Mouse (Mus musculus): ENCODE data around the gene Fcho2.

Fcho2 gene

GRCm38 (mm10) chr13:98804480-98804879, 10.8 kb downstream of the Fcho2 start:
- DNase-seq (ENCODE audit: low spot score) = no peak

DNA sequence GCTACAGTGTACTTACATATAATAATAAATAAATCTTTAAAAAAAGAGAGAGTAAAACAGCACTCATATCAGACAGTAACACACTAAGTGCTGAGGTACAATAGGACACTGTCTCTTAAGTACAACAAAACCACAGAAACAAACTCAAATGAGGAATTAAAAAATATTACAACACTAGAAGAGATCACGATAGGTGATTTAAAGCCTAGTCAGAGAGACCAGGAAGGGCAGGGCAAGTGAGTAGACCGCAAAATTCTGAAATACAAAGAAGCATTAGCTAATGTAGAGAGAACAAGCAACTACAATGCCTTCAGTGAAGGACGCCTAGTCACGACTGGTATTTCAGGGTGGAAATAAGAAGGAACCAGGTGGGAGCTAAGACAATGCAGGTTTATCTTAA, 11.6 kb downstream of the Fcho2 start:
- no peak for DNase-seq (ENCODE audit: low spot score)

DNA sequence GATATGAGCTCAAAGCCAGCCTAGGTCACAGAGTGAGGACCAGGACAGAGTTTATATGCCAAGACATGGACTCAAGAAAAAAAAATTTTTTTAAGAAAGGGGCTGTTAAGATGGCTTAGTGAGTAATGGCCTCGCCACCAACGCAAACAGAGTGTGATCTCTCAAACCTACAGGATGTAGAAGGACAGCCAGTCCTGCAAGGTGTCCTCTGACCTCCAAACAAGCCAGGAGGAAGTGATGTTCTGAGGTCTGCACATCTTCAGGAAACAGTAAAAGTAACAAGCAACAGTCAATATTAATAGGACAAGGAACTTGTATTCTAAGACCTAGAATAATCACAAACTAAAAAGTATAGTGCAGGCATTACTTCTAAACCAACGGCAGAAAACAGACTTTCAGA, 12.3 kb downstream of the Fcho2 start:
- DNase-seq (ENCODE audit: low spot score) = no peak

DNA sequence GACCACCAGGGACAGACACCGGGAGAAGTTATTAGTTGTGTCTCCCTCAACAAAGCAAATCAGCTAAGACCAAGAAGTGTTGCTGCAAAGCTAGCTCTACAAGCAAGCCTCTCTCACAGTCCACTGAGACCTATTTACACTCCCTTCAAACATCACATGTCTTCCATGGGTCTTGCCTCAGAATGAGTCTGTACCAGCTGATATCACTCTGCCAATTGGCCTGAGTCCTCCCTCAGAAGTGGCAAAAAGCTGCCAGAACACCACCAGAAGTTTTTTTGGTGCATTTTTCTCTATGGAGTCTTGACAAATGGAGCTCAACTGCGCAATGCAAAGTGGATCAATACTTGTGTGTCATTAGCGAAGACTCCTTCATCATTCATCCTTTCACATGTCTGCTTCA, 19.7 kb downstream of the Fcho2 start:
- DNase-seq (ENCODE audit: low spot score) = no peak

DNA sequence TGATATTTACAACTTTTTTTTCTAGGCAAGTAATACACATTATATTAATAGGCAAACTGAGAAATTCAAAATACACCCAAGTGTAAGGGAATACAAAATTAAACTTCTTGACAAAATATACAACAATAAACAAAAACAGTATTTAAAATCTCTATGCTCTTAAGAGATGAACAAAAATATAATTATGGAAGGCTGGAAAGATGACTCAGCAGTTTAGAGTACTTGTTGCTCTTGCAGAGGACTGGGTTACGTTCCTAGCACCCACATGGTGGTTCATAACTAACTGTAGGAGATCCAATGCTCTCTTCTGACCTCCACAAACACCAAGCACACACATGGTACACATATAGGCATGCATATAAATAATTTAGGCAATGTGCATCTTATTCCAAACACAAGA, 22.4 kb downstream of the Fcho2 start:
- no peak for DNase-seq (ENCODE audit: low spot score)

DNA sequence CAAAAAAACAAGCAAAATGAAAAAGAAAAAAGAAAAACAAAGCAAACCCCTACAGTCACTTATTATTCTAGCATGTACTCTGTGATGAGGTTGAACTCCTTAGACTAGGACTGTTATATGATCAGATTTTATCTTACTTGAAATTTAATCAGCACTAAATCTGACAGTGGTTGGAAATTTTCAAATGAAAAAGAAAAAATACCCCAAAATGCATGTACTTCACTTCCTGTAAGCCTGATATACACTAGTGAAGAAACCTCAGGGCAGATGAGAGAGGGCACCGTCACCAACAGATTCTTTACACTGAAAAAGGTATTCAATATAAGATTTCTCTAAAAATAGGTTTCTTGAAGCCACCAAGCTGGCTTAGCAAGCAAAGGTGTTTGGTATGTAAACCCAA, 23.6 kb downstream of the Fcho2 start:
- DNase-seq (ENCODE audit: low spot score) = no peak

DNA sequence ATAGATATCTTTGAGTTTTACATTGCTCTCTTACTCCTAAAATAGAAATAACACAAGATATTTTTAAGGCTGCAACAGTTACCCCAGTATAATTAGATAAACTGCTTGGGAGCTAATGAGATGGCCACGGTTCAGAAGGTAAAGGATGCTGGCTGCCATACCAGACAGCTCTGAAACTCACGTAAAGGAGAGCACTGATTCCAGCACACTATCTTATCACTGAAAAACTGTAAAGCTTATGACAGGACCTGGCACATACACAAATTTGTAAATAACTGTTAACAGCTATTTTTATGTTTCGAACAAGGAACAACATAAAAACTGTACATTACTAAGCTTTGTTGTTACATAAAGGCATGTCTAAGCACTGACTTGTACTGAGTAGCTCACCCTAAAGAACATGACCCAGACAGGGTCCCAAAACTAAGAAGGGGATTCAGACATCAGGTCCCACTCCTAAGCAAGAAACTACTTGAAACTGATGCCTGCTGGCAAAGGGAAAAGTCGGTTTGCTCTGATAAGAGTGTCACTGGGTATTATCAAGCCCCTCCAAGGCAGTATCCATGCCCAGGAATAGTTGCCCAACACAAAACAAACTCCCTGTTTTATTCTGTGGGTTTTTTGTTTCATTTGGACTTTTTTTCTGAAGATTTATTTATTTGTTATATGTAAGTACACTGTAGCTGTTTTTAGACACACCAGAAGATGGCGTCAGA, 28.1 kb downstream of the Fcho2 start:
- no peak for DNase-seq (ENCODE audit: low spot score)

DNA sequence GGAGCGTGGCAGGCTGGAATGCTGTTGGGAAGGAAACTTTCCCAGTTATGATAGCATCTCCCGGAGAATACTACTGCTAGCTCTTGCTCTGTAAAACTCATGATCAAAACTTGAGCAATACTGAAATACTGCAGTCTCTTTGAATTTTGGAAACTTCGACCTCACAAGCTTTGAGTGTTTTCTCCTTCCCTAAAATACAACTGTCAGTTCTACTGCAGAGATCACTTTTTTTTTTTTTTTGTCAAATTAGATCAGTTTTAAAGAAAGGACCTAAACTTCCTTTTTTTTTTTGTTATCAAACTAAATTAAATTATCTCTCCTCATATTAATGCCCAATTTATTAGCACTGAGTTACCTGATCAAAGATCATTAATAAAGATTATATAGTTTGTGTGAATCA, 37.3 kb downstream of the Fcho2 start:
- DNase-seq (ENCODE audit: low spot score) = no peak

DNA sequence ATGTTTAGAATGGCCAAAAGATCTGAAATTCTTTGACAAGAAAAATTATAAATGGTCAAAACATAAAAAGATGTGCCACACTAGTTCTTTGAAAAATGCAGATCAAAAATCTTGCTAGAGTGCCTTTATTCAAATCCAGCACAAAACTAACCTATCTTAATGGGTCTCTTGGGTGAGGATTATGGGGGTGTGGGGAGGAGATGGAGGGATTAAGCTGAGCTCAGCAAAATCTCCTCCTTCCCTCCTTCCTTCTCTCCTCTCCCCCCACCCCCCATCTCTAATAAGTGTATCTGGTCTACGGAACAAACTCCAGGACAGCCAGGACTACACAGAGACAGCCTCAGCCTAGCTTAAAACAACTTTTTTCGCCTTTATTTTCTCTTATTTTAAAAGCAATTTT, 43.8 kb downstream of the Fcho2 start:
- no peak for DNase-seq (ENCODE audit: low spot score)

DNA sequence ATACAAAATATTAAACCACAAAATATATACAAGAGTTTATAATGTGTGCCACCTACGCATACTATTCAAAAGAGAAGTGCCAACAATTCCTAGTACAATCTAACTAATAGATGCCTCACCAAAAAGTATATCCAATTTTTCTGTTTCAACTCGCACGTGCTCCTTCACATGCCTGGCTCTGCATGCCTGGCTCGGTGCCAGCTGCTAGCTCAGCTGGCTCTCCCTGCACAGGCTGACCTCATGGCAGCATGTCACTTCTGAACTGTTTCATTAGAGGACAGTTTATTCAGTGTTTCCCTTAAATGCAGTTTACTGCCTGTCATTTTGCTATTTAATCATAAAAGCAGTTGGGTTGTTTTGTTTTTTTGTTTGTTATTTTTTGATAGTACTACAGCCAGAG, 46.9 kb downstream of the Fcho2 start:
- peak; percentile 59 for DNase-seq (ENCODE audit: low spot score)

DNA sequence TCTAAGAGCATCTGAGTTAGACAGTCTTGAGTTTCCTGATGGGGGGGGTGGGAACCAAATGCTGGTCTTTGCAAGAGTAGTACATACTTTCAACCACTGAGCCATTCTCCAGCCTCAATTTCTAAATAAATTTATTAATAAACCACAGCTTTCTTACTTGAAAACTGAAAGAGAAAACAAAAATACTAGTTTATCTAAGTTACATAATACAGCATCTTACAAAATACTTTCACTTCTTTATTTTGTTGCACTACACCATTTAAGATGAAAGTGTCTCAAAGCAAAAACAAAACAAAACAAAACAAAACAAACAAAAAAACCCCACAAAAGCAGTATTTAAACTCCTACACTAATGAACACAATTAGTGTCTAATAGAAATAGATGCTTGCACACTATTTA, 53.5 kb downstream of the Fcho2 start:
- DNase-seq (ENCODE audit: low spot score) = no peak

DNA sequence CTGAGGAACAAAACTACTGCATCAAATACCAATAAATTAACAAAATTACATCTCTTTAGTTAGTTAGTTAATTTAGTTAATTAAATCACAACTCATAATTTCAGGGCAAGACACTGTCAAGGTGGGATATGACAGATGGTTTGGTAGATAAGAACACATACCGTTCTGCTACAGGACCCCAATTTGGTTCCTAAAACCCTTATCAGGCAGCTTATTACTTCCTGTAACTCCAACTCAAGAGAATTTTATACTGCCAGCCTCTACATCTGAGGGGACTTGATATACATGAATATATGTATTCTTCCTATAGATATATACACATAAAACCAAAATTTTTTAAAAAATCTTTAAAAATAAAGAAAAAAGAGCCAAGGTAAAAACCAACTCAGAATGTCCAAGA, 59.4 kb downstream of the Fcho2 start:
- DNase-seq (ENCODE audit: low spot score) = no peak

- DNase-seq (ENCODE audit: low spot score) = no peak
Observed at GRCm38 (mm10) chr13:98744679-98745078, 70.6 kb downstream of the Fcho2 start.

DNA sequence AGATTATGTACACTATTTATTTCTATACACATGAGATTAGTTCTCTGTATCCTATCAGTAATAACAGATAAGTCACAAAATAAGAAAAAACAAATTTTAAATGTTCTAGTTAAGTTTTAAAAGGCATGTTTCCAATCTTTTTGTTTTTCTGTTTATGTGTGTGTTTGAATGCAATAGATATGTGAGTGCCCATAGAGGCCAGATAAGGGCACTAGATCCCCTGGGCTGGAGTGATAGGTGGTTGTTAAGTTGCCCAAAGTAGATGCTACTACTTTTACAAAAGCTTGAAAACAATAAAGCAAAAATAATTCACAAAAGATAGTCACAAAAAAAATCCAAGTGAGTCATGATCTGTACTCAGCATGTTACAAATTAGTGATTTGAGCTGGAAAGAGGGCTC, 71.4 kb downstream of the Fcho2 start:
- DNase-seq (ENCODE audit: low spot score) = no peak

DNA sequence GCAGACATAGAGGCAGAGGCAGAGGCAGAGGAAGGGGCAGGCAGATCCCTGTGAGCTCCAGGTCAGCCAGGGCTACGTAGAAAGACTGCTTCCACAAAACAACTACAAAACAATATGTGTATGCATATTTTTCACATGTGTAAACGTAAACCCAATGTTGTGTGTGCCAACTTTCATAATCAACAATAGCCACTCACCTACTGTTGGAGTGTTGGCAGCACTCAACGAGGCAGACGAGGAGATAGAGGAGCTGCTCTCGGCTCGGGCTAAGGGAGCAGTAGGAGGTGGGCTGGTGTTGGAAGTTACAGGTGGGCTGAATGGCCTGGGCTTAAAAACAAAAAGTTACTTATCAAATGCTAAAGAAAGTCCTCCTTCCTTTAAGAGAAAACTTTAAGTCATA, 72.0 kb downstream of the Fcho2 start:
- no peak for DNase-seq (ENCODE audit: low spot score)

GRCm38 (mm10) chr13:98738213-98738612, 77.0 kb downstream of the Fcho2 start:
- no peak for DNase-seq (ENCODE audit: low spot score)

GRCm38 (mm10) chr13:98733292-98733691, 82.0 kb downstream of the Fcho2 start:
- no peak for DNase-seq (ENCODE audit: low spot score)

GRCm38 (mm10) chr13:98729271-98730062, 85.8 kb downstream of the Fcho2 start:
- DNase-seq (ENCODE audit: low spot score) = no peak

- DNase-seq (ENCODE audit: low spot score) = no peak
Observed at GRCm38 (mm10) chr13:98726494-98726893, 88.8 kb downstream of the Fcho2 start.

GRCm38 (mm10) chr13:98723430-98723829, 91.8 kb downstream of the Fcho2 start:
- no peak for DNase-seq (ENCODE audit: low spot score)

- no peak for DNase-seq (ENCODE audit: low spot score)
Observed at GRCm38 (mm10) chr13:98722296-98722695, 93.0 kb downstream of the Fcho2 start.

GRCm38 (mm10) chr13:98716176-98716575, 99.1 kb downstream of the Fcho2 start:
- DNase-seq (ENCODE audit: low spot score) = no peak

GRCm38 (mm10) chr13:98715443-98715990, 99.7 kb downstream of the Fcho2 start:
- no peak for DNase-seq (ENCODE audit: low spot score)

All from urinary bladder, postnatal 25 days (tissue).